Mouse (Mus musculus) T-helper 17 cell (primary cell): Measurements from ENCODE around the gene Atp1b2.

Source experiments
- in situ Hi-C, 2 experiments: fragments of 300-600 bp; cut with MboI, MseI; formaldehyde crosslinking; loops; 1 replicate in 1 of 2; 2 replicates in 1 of 2; pipeline ENCODE4 v1.15.1; 2025; ENCODE audit warnings: high pct_unique_total_duplicates in 2 of 2

The Atp1b2 gene

DNA sequence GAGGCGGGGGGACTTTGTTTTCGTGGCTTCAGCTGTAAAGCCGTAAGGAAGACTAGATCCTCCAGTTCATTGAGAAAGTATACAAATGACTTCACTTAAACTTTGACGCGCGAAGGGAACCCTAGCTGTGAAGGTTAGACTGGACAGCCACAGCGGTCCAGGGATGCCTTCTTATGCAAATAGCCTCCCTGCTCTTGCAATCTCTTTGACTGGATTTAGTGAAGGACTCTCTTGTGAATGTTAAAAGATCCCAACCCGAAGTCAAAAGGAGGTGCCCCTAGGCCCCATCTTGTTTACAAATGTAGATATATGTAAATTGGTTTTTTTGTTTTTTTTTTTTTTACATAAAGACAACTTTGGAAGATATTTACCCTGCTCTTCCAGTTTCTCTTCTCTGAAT lies 23.9 kb downstream of the Atp1b2 start:
- in situ Hi-C loops = no loop called here

- in situ Hi-C loops = no loop called here
Measured at GRCm38 (mm10) chr11:69581147-69581688, 24.5 kb downstream of the Atp1b2 start.

DNA sequence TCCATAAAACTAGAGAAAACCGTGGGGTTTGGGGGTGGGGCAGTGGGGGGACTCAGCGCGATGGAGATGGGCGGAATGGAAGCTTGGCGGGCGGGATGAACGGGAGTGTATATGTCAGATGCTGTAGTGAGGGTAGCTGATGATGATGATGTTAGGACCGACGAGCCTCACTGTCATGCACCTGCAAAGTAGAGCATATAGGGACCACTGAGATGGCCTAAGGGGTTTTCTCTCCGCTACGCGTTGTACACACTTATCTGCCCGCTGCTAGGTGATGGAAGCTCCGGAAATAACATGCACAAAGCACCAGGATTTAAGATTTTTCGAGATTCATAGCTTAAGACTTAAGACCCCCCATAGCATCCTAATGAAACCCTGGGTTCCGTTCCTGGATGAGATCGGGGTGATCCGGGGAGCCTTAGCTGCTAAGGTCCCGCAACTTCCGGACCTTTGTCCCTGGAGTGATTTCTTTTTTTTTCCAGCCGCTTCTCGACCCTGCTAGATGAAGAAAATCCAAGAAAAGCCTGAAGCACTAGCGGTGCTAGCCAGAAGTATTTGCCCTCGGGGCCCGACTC lies 25.1 kb downstream of the Atp1b2 start:
- in situ Hi-C loops = no loop called here

DNA sequence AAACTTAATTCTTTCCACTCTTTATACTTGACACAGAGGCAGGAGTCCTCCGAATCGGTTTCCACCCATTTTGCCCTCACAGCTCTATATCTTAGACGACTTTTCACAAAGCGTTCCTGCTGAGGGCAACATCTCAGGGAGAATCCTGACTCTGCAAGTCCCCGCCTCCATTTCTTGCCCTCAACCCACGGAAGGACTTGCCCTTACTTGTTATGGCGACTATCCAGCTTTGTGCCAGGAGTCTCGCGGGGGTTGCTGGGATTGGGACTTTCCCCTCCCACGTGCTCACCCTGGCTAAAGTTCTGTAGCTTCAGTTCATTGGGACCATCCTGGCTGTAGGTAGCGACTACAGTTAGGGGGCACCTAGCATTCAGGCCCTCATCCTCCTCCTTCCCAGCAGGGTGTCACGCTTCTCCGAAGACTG lies 25.6 kb downstream of the Atp1b2 start, which contains the start of the genes Wrap53 and Trp53:
TSS of gene Wrap53 (minus strand) at position 165 of the 424 bp plus-strand sequence.
TSS of gene Trp53 (plus strand) at position 269 of the 424 bp plus-strand sequence.
- in situ Hi-C loops = no loop called here

DNA sequence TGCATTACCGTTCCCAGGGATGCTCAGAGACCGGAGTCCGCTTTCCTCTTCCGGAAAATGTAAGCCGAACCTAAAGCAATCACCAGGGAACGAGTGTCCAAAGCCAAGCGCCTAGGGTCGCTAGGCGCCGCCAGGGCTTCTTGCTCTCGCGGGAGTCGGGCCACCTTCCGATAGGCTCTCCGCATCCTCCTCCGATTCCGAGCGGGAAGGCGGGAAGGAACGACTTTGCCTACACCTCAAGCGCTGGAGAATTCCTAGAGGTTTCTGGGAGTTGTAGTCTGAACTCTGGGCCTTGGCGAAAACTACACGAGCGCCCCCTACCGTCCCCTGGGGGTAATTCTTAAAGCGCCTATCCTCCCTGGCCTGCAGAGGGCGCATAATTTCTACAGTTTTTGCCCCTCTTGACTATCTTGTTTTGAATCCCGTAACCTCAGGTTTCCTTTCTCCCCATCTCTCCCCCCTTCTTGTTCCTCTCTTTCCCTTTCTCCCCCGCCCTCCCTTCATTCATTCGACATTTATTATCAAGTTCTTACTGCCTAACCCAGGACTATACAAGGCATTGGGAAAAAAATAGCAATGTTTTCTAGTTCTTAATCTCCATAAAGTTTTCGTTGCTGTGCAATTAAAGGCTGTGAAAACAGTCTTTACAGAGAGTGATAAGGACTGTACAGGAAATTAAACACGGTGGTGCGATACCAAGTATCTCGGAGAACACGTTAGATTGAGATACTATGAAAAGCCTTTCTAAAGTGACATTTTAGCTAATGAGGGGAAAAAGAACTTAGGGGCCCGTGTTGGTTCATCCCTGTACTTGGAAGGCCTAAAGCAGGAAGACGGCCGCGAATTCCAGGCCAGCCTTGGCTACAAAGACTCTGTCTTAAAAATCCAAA lies 26.4 kb downstream of the Atp1b2 start:
- in situ Hi-C loops = no loop called here

DNA sequence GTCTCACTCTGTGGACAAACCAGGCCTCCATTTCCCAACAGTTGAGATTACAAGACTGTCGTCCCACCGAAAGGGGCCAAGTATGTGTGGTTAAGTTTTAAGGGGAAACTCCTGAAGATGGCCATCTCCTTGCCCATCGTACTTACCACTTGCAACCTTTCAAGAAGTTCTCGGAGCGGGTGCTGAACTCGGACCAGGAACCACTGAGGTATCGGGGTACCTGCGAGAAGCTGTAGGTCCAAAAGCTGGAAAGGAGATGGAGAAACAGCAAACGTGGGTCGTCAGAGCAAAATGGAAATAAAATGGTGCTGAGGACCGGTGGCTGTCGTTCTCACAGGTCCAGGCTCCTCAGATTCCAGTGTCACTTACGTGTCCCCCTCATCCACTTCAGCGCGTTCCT lies 27.4 kb downstream of the Atp1b2 start:
- in situ Hi-C loops = no loop called here

- in situ Hi-C loops = no loop called here
Measured at GRCm38 (mm10) chr11:69576307-69576706, 29.4 kb downstream of the Atp1b2 start.

DNA sequence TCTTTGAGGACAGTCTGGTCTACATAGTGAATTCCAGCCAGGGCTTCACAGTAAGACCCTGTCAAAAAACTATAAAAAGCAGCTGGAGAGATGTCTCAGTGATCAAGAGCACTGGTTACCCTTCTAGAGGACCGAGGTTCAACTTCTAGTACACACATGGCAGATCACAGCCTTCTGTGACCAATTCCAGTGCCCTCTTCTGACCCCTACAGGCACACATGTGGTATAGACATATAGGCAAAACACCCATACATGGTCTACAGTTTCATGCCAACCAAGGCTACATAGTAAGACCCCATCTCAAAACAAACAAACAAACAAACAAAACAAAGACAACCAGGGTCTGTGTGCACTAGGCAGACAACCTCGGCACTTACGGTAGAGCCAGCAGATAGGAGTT lies 30.5 kb downstream of the Atp1b2 start:
- in situ Hi-C loops = no loop called here

- in situ Hi-C loops = no loop called here
Measured at GRCm38 (mm10) chr11:69565131-69565530, 40.6 kb downstream of the Atp1b2 start.

- in situ Hi-C loops = no loop called here
Measured at GRCm38 (mm10) chr11:69564391-69564790, 41.4 kb downstream of the Atp1b2 start.

DNA sequence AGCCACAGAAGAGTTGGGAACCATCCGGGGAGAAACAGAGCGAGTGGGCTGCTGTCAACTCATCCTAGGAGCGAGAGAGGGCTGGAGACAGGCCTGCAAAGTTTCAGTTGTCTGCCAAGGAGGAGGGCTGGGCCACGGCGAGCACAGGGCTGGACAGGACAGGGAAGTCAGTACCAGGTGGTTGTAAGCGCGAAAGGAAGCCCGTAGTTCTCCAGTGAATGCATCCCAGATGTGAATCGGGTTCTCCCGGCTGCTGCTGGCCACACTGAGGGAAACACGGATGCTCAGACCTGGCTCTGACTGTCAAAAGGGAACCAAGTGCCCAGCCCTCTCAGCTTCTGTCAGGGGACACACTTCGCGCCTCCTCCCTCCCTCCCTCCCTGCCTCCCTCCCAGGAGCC lies 42.4 kb downstream of the Atp1b2 start:
- in situ Hi-C loops = no loop called here

GRCm38 (mm10) chr11:69560896-69561854 lies 44.6 kb downstream of the Atp1b2 start:
- in situ Hi-C loops = no loop called here

GRCm38 (mm10) chr11:69559851-69560765 lies 45.6 kb downstream of the Atp1b2 start, which contains the start of gene Efnb3:
TSS of gene Efnb3 (minus strand) at chr11:69560205.
- in situ Hi-C loops = no loop called here

DNA sequence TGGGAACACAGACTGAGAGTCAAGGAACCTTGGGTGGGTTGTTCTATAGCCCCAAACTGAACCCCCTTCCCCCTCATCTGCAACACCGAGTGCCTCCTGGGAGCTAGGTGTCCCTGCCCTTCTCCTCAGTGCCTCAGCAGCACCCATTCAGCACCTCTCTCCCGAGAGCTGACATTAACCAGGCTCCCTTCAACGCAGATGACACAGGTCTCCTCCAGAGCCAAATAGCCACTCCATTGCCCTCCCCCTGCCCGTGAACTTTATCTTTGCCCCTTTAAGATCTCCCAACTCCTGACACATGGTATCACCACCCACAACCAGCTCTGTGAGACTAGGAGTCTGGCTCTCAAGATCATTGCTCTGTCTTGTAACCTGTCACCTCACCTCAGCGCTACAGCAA lies 46.6 kb downstream of the Atp1b2 start:
- in situ Hi-C loops = no loop called here

DNA sequence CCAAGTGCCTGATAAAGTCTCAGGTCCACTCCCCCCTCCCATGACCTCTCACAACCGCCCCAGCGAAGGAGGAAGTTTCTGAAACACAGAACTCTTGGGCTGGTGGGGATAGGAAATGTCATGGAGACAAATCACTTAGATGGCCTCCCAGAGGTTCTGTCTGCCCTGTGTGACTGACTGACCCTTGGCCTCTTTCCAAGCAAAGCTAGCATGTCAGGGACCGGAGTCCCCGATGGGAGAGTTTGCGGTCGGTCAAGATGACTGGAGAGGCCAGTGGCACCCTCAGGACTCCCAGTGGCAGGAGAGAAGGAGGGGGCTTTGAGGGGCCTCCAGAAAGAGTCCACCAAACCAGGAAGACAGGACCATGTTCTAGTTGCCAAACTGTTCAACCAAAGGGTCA lies 47.0 kb downstream of the Atp1b2 start:
- in situ Hi-C loops = no loop called here

- in situ Hi-C loops = no loop called here
Measured at GRCm38 (mm10) chr11:69557381-69557958, 48.3 kb downstream of the Atp1b2 start.

DNA sequence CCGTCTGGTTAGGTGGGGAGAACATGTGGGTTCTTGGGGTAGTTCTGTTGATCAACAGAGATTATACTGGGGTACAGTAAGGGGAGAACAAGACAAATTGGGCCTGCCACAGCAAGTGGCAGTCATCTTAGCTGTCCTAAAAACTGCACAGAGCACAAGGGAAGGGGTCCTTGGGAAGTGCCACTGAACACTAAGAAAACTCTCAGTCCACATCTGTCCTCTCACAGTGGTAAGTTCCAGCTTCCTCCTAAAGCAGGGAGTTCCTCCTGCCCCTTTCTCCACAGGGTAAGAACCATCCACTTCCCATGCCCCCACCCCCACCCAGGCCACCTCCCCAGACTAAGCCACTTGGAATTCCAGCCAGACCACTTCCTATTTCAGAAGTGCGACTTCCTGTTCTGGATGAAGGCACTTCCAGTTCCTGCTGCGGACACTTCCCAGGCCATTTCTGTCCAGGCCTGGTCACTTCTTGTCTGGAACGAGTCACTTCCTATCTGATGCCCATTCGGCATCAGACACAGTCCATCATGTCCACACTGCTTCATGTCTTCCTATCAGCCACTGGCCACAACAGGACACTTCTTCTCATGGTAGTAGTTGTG lies 51.1 kb downstream of the Atp1b2 start:
- in situ Hi-C loops = no loop called here

- in situ Hi-C loops = no loop called here
Measured at GRCm38 (mm10) chr11:69553341-69553721, 52.4 kb downstream of the Atp1b2 start.

- in situ Hi-C loops = no loop called here
Measured at GRCm38 (mm10) chr11:69552622-69553340, 53.0 kb downstream of the Atp1b2 start.
